Mouse (Mus musculus): ENCODE data around the gene Gpam.

- TF ChIP-seq CTCF (IDR thresholded peaks at IDR 0.05; ENCODE audit: control insufficient read depth, insufficient read depth, low read length) = no peak
- no peak for TF ChIP-seq POLR2A (IDR thresholded peaks at IDR 0.05; ENCODE audit: borderline replicate concordance, control insufficient read depth, low read depth, low read length)
Measured at GRCm38 (mm10) chr19:55158606-55159005, 31.6 kb upstream of the Gpam start.
